Mouse (Mus musculus) ES-E14 (cell line): ENCODE measurements around the gene St6galnac3. TPM values are rescaled to one million over a fixed set of nuclear protein-coding genes. Genes with fewer than 3 reads are reported as not detected.

Experiments used
- DNase-seq: peaks from one replicate; pipeline ENCODE4 v3.0.0-alpha.2; 2013; ENCODE audit warnings: low read depth, low spot score
- H3K27ac ChIP-seq: 2 replicates; pipeline ENCODE4 v1.5.1; 2012; ENCODE audit warnings: low read depth, mild to moderate bottlenecking, low read length, moderate library complexity, mixed read lengths; ENCODE audit not compliant: poor library complexity, insufficient read depth, severe bottlenecking
- H3K36me3 ChIP-seq: 2 replicates; pipeline ENCODE4 v1.6.1; 2012; ENCODE audit warnings: mild to moderate bottlenecking, low read length, moderate library complexity, mixed read lengths; ENCODE audit not compliant: control insufficient read depth, poor library complexity, insufficient read depth, severe bottlenecking
- H3K4me1 ChIP-seq, 2 experiments: fragments of 150-350 bp in 1 of 2; sonication (generic) in 1 of 2; 2 replicates each; pipeline ENCODE4 v1.6.1; 2012; ENCODE audit warnings: low read length in 2 of 2, mild to moderate bottlenecking in 1 of 2, mixed read lengths in 1 of 2; ENCODE audit not compliant: control insufficient read depth in 2 of 2, insufficient read depth in 2 of 2, poor library complexity in 1 of 2
- H3K4me3 ChIP-seq, 2 experiments: fragments of 150-350 bp in 1 of 2; sonication (generic) in 1 of 2; 2 replicates each; pipeline ENCODE4 v1.5.1; 2012; ENCODE audit warnings: low read length in 2 of 2, low read depth in 1 of 2, mild to moderate bottlenecking in 1 of 2, mixed read lengths in 1 of 2; ENCODE audit not compliant: insufficient read depth in 1 of 2, poor library complexity in 1 of 2, severe bottlenecking in 1 of 2
- H3K9ac ChIP-seq: 2 replicates; pipeline ENCODE4 v1.6.1; 2012; ENCODE audit warnings: low read depth, mild to moderate bottlenecking, low read length, mixed read lengths; ENCODE audit not compliant: poor library complexity, insufficient read depth, severe bottlenecking
- H3K9me3 ChIP-seq: fragments of 150-350 bp; sonication (generic); 2 replicates; pipeline ENCODE4 v1.6.1; 2012; ENCODE audit warnings: low read depth, mild to moderate bottlenecking, low read length; ENCODE audit not compliant: control insufficient read depth, insufficient read depth
- CHD2 ChIP-seq: IDR thresholded peaks from 2 replicates; pipeline ENCODE4 v1.6.1; 2014; ENCODE audit warnings: mild to moderate bottlenecking, low read depth, low read length, inconsistent platforms
- HCFC1 ChIP-seq: IDR thresholded peaks from 2 replicates; pipeline ENCODE4 v1.6.1; 2012; ENCODE audit warnings: low read length, inconsistent platforms, borderline replicate concordance; ENCODE audit not compliant: insufficient read depth
- MAFK ChIP-seq: IDR thresholded peaks from 2 replicates; pipeline ENCODE4 v1.6.1; 2014; ENCODE audit warnings: mild to moderate bottlenecking, low read depth, low read length, inconsistent platforms; ENCODE audit not compliant: insufficient read depth
- ZC3H11A ChIP-seq: IDR thresholded peaks from 2 replicates; pipeline ENCODE4 v1.6.1; 2012; ENCODE audit warnings: low read depth, mild to moderate bottlenecking, inconsistent platforms, low read length, borderline replicate concordance
- ZNF384 ChIP-seq: IDR thresholded peaks from 2 replicates; pipeline ENCODE4 v1.6.1; 2012; ENCODE audit warnings: low read depth, low read length, inconsistent platforms
- in situ Hi-C, 2 experiments: fragments of 600-800 bp; cut with MboI; formaldehyde crosslinking; loops; one replicate each; pipeline ENCODE4 v1.15.1; 2025; ENCODE audit warnings: low sequenced_read_pairs in 2 of 2, inconsistent platforms in 1 of 2; ENCODE audit not compliant: unreplicated experiment in 2 of 2
- total RNA-seq: library from RNA; depleted of rRNA; stranded (reverse); fragments of 300-350 nt; gene quantifications from 2 replicates; pipeline ENCODE4 v1.2.3, GENCODE M21; 2012

St6galnac3 gene
- total RNA-seq, 1 experiment = 3.8 TPM

DNA sequence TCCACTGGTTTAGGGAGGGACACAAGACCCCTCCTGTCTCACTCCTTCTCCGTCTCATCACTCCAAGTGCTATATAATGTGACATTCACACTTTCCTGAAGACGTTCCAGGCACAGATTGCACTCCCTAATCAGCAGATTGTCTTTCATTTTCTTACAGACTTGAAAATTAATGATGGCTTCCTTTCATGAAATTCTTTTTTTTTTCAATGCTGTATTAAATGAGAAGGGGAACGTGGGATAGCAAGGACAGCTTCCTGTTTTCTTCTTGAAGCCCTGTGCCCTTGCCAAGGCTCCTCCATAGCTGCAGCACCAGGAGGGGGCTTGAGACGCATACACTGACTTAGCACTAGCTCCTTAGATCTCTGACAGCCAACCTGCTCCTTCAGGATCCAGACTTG, 188.7 kb downstream of the St6galnac3 start:
- Histone ChIP-seq H3K4me1 (no peaks in the 10 kb centered on the region; a peak in 1 of 4 replicates), H3K36me3 (no peaks in the 10 kb centered on the region), H3K9me3 (no peaks in the 10 kb centered on the region), H3K27ac (no peak overlapping the region), H3K4me3 (no peak overlapping the region), H3K9ac (no peak overlapping the region)
- in situ Hi-C loops = no loop called here
- no peak for DNase-seq
- TF ChIP-seq ZNF384 = no peak
- TF ChIP-seq ZC3H11A = no peak

DNA sequence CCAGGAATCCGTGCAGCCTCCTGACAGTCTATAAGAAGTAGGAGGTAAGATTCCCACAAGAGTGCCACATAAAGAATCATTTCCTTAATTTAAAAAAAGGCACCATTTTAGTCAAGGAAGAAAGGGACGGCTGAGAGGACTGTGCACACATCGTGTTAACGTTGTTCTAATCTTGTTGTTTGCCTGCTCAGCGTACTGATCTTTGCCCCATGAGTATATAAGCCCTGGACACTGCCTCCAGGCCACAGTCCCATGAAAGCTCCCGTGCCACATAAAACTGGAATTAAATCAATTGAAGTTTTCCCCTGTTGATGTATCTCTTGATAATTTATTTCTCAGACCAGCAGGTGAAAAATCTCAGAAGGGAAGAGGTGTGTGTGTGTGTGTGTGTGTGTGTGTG, 195.8 kb downstream of the St6galnac3 start:
- no peak for TF ChIP-seq MAFK
- TF ChIP-seq CHD2 = no peak
- no peak for TF ChIP-seq ZC3H11A
- Histone ChIP-seq H3K4me1 (no peaks in the 10 kb centered on the region), H3K4me3 (no peak overlapping the region), H3K9me3 (no peaks in the 10 kb centered on the region), H3K36me3 (no peaks in the 10 kb centered on the region), H3K9ac (no peak overlapping the region), H3K27ac (no peak overlapping the region)
- no peak for DNase-seq
- in situ Hi-C loops = no loop called here

DNA sequence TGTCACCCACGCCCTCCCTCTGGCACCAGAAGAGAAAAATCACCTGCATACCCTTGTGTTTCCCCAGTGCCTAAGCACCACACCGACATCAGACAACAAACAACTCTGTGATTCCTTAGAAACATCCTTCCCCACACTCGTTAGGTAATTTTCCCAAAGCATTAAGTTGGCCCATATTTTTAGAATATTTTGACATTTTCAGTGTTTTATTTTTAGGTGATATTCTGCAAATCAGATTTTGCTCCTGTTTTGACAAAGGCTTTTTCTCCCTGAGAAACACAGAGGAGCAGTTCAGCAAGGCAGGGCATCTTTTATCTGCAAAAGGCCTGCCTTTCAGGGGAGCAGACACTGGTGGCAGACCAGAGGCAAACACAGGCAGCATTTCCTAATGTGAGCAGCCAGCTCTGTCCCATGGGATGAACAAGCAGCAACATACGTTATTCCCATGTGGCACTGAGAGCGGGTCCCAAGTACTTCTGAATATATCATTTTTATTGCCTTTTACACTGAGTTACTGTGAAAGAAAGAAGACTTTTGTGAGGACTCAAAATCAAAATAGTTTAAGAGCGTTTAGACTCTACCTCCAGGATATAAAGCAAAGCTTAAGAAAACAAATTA, 199.7 kb downstream of the St6galnac3 start:
- Histone ChIP-seq H3K9me3 (no peaks in the 10 kb centered on the region), H3K27ac (no peak overlapping the region), H3K9ac (no peak overlapping the region), H3K36me3 (no peaks in the 10 kb centered on the region; the same call in 1 of the 2 replicates), H3K4me3 (no peak overlapping the region), H3K4me1 (no peaks in the 10 kb centered on the region)
- no peak for DNase-seq
- no peak for TF ChIP-seq ZNF384
- in situ Hi-C loops = no loop called here

DNA sequence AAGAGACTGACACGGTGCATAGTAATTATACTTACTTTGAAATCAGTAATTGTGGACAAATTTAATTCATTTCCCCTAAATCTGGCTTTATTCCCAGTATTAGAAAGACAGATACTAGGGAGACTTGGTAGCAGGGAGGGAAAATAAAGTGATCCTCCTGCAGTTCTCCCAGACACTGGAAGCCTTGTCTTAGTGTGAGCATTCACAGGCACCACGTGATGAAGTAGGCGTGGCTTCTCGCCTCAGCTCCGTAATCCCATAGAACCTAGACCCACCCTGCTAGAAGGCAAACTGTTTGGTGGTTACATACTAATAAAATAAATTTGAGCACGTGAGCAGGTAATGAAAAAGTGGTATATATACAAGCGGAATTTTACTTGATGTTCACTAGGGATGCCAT, 208.1 kb downstream of the St6galnac3 start:
- Histone ChIP-seq H3K4me3 (no peak overlapping the region), H3K4me1 (no peaks in the 10 kb centered on the region), H3K9me3 (no peaks in the 10 kb centered on the region), H3K9ac (no peak overlapping the region), H3K27ac (no peak overlapping the region), H3K36me3 (no peaks in the 10 kb centered on the region; the same call in 1 of the 2 replicates)
- TF ChIP-seq HCFC1 = no peak
- no peak for TF ChIP-seq ZC3H11A
- no peak for TF ChIP-seq MAFK
- TF ChIP-seq ZNF384 = no peak
- no peak for TF ChIP-seq CHD2
- no peak for DNase-seq
- in situ Hi-C loops = no loop called here

DNA sequence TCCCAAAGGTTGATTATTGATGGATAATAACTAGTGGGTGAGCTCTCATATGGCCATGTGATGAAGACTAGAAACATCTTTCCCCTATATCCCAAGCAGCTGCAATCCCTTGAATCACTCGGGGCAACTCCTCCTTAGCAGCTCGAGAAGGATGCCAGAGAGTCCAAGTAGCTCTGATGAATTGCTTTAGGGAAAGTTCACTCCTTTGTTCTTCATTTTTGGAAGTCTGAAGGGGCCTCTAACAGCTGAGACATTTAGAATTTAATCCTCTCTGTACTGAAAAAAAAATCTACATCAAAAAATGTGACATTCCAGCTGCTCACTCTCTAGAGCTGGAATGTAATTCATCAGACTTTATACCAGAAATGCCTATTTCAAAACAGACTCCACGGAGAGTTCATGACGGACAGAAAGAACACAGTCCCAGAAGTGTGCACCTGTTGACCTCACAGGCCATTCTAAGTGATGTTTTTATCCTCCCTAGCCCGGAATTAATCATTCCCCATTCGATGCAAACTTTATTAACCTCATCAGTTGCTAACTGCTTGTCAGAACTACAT, 211.4 kb downstream of the St6galnac3 start:
- in situ Hi-C loops = no loop called here
- TF ChIP-seq MAFK = no peak
- H3K4me3 ChIP-seq = no peak overlapping the region
- no peak overlapping the region for H3K27ac ChIP-seq
- no peak for DNase-seq
- H3K36me3 ChIP-seq = no peaks in the 10 kb centered on the region
- no peaks in the 10 kb centered on the region for H3K9me3 ChIP-seq
- no peaks in the 10 kb centered on the region for H3K4me1 ChIP-seq
- no peak overlapping the region for H3K9ac ChIP-seq
